Mouse (Mus musculus): ENCODE data around the gene Chst12.

Gene Chst12

GRCm38 (mm10) chr5:140570223-140570870 is 65.0 kb downstream of the Chst12 start:
- in situ Hi-C loops (cut with MseI, MboI) = no loop called here

GRCm38 (mm10) chr5:140571201-140571600 is 65.9 kb downstream of the Chst12 start:
- in situ Hi-C loops (cut with MseI, MboI) = no loop called here

GRCm38 (mm10) chr5:140571673-140572072 is 66.3 kb downstream of the Chst12 start:
- in situ Hi-C loops (cut with MseI, MboI) = no loop called here

- in situ Hi-C loops (cut with MseI, MboI) = no loop called here
Measured at GRCm38 (mm10) chr5:140572611-140573010, 67.3 kb downstream of the Chst12 start.
